Mouse (Mus musculus): Measurements from ENCODE around the gene Popdc2. TPM values are rescaled to one million over a fixed set of nuclear protein-coding genes. Genes with fewer than 3 reads are reported as not detected.
A peak's percentile ranks its signal among the peaks of the same experiment; 100 is the strongest.

The Popdc2 gene
- polyA plus RNA-seq, 1 experiment from 2014 or later: 20.3 TPM

GRCm38 (mm10) chr16:38395060-38395730, 33.2 kb downstream of the Popdc2 start:
- Histone ChIP-seq H3K9ac (no peak overlapping the region), H3K36me3 (no peaks in the 10 kb centered on the region), H3K4me3 (no peak overlapping the region), H3K27ac (no peak overlapping the region), H3K4me2 (no peak overlapping the region), H3K9me3 (replicated peaks) (no peaks in the 10 kb centered on the region), H3K4me1 (peaks cover 29% of the 10 kb centered on the region), H3K27me3 (replicated peaks) (no peaks in the 10 kb centered on the region)
- WGBS (ENCODE audit: insufficient replicate concordance): 36% methylated on average over 6 of the region's 6 CpGs
- ATAC-seq: no peak

DNA sequence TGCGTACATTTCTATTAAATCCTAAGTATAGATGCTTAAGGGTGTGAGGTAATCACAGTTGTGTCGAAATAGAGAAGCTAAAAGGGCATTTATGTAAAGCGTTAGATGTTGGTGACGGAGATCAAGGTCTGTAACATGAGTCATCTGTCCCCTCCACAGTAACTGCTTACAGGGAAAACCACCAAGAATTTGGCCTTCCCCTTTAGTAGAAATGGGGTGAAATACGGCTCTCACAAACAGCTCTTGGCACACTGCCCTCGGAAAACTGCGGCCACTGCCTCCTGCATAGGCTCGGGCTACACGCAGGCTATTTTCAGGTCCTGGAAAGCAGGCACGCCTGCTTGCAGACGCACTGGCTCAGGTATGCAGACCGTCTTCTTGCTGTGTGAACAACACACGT, 34.1 kb downstream of the Popdc2 start:
- Histone ChIP-seq H3K9ac (no peak overlapping the region), H3K4me3 (no peak overlapping the region), H3K9me3 (replicated peaks) (no peaks in the 10 kb centered on the region), H3K4me2 (no peak overlapping the region), H3K36me3 (no peaks in the 10 kb centered on the region), H3K4me1 (peaks cover 38% of the 10 kb centered on the region), H3K27me3 (replicated peaks) (peaks cover 8% of the 10 kb centered on the region; the same call in 1 of the 2 replicates), H3K27ac (no peak overlapping the region)
- 52% methylated on average over 13 of the region's 13 CpGs for WGBS (ENCODE audit: insufficient replicate concordance)
- ATAC-seq: no peak

- Histone ChIP-seq H3K9ac (no peak overlapping the region), H3K36me3 (no peaks in the 10 kb centered on the region), H3K27ac (no peak overlapping the region), H3K4me2 (no peak overlapping the region), H3K4me1 (peaks cover 43% of the 10 kb centered on the region), H3K4me3 (no peak overlapping the region), H3K9me3 (replicated peaks) (no peaks in the 10 kb centered on the region), H3K27me3 (replicated peaks) (peaks cover 8% of the 10 kb centered on the region; the same call in 1 of the 2 replicates)
- 77% methylated on average over 6 of the region's 6 CpGs for WGBS (ENCODE audit: insufficient replicate concordance)
- ATAC-seq: no peak
These were observed 36.3 kb downstream of the Popdc2 start for GRCm38 (mm10) chr16:38398266-38398665.

GRCm38 (mm10) chr16:38399076-38399475, 37.1 kb downstream of the Popdc2 start:
- ATAC-seq: peak; percentile 27; the same call in 1 of the 2 replicates
- H3K4me3 ChIP-seq: no peak overlapping the region
- no peaks in the 10 kb centered on the region for H3K9me3 ChIP-seq (replicated peaks)
- H3K9ac ChIP-seq: no peak overlapping the region
- 37% methylated on average over 3 of the region's 3 CpGs for WGBS (ENCODE audit: insufficient replicate concordance)
- H3K27ac ChIP-seq: peak overlapping the region; percentile 57
- no peaks in the 10 kb centered on the region for H3K36me3 ChIP-seq
- H3K4me2 ChIP-seq: peak overlapping the region; percentile 57
- peaks cover 12% of the 10 kb centered on the region; the same call in 1 of the 2 replicates for H3K27me3 ChIP-seq (replicated peaks)
- H3K4me1 ChIP-seq: peaks cover 44% of the 10 kb centered on the region

GRCm38 (mm10) chr16:38399531-38400231, 37.7 kb downstream of the Popdc2 start:
- Histone ChIP-seq H3K4me3 (peak overlapping the region; percentile 17; the same call in 1 of the 2 replicates), H3K27ac (peak overlapping the region; percentile 67), H3K27me3 (replicated peaks) (peaks cover 12% of the 10 kb centered on the region; the same call in 1 of the 2 replicates), H3K4me2 (peak overlapping the region; percentile 57), H3K4me1 (peaks cover 40% of the 10 kb centered on the region), H3K9ac (peak overlapping the region; percentile 48), H3K36me3 (no peaks in the 10 kb centered on the region), H3K9me3 (replicated peaks) (no peaks in the 10 kb centered on the region)
- WGBS (ENCODE audit: insufficient replicate concordance): 12% methylated on average over 17 of the region's 17 CpGs
- ATAC-seq: peak; percentile 80

- H3K4me3 ChIP-seq: no peak overlapping the region
These were observed 38.4 kb downstream of the Popdc2 start for GRCm38 (mm10) chr16:38400311-38400960.

DNA sequence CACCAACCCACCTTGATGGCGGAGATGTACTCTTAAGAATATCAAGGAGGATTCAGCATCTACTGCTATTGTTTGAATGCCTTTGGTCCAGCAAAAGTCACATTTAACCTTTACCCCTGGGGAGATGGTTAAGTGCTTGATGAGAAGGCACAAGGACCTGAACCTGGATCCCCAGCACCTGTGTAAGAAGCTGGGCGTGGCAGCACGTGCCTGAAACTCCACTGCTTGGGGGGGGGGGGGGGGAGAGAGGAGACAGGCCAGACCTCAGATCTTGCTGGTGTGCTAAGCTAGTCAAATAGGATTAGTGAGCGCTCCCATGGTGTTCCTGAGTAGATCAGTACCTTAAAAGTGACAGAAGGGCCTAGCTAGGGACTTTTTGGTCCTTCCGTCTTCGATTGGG, 39.5 kb downstream of the Popdc2 start:
- Histone ChIP-seq H3K4me3 (no peak overlapping the region), H3K27me3 (replicated peaks) (peaks cover 12% of the 10 kb centered on the region; the same call in 1 of the 2 replicates), H3K9me3 (replicated peaks) (no peaks in the 10 kb centered on the region), H3K4me1 (peaks cover 39% of the 10 kb centered on the region), H3K4me2 (no peak overlapping the region), H3K27ac (no peak overlapping the region), H3K36me3 (no peaks in the 10 kb centered on the region), H3K9ac (no peak overlapping the region)
- WGBS (ENCODE audit: insufficient replicate concordance): 73% methylated on average over 6 of the region's 6 CpGs
- ATAC-seq: no peak

More at GRCm38 (mm10) chr16:38400311-38400960, 38.4 kb downstream of the Popdc2 start:
- ATAC-seq: peak; percentile 14; the same call in 1 of the 2 replicates
- Histone ChIP-seq H3K27ac (no peak overlapping the region), H3K36me3 (no peaks in the 10 kb centered on the region), H3K4me2 (peak overlapping the region; percentile 57), H3K4me1 (peaks cover 40% of the 10 kb centered on the region), H3K9me3 (replicated peaks) (no peaks in the 10 kb centered on the region), H3K27me3 (replicated peaks) (peaks cover 12% of the 10 kb centered on the region; the same call in 1 of the 2 replicates), H3K9ac (no peak overlapping the region)
- WGBS (ENCODE audit: insufficient replicate concordance): 73% methylated on average over 9 of the region's 9 CpGs

DNA sequence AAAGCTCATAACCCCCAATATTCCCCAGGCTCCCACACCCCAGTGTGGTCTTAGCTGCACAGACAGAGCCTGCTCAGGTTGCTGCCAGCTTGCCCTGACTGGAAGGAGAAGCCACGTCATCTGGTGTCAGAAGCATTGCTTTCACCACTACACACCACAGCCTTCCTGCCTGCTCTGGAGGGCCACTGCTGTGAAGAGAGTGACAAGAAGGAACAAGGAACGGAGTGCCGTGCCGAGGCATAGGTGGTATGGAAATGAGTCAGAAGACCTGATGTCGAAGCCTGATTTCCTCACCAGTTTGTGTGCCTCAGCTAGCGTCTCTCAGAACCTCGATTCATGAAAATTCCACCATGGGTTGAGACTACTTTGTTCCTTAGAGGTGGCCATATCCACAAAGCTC, 41.6 kb downstream of the Popdc2 start:
- Histone ChIP-seq H3K4me2 (no peak overlapping the region), H3K27me3 (replicated peaks) (peaks cover 12% of the 10 kb centered on the region; the same call in 1 of the 2 replicates), H3K36me3 (no peaks in the 10 kb centered on the region), H3K9me3 (replicated peaks) (no peaks in the 10 kb centered on the region), H3K4me3 (no peak overlapping the region), H3K4me1 (peaks cover 49% of the 10 kb centered on the region), H3K9ac (no peak overlapping the region), H3K27ac (no peak overlapping the region)
- ATAC-seq: no peak
- 33% methylated on average over 7 of the region's 7 CpGs for WGBS (ENCODE audit: insufficient replicate concordance)

- no peak overlapping the region for H3K4me2 ChIP-seq
- no peak overlapping the region for H3K4me3 ChIP-seq
- peaks cover 23% of the 10 kb centered on the region for H3K4me1 ChIP-seq
- H3K36me3 ChIP-seq: no peaks in the 10 kb centered on the region
- 0 out of 2 replicates have a peak, but pooled peaks cover 3% of the 10 kb centered on the region for H3K27me3 ChIP-seq (replicated peaks)
- H3K9ac ChIP-seq: no peak overlapping the region
- ATAC-seq: no peak
- H3K27ac ChIP-seq: no peak overlapping the region
- no peaks in the 10 kb centered on the region for H3K9me3 ChIP-seq (replicated peaks)
- WGBS (ENCODE audit: insufficient replicate concordance): 63% methylated on average over 5 of the region's 5 CpGs
These were observed 44.3 kb downstream of the Popdc2 start for GRCm38 (mm10) chr16:38406293-38406692.

DNA sequence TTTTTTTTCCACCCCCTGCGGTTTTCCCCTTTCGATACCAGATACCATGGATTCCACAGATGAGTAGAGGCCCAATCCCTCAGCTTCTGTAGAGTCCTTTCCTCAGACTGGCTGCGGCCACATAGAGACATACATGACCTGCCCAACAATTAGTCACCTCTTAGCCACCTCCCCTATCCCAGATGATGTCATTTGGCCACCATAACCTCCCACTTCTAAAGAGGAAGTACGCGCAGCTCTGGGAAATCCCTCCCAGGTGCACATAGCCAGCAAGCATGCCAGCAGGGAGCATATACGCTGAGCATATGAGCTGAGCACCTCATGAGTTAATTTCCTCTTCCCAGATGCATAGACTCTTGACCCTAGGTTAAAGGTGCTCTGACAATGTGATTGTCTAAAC, 44.7 kb downstream of the Popdc2 start:
- H3K27me3 ChIP-seq (replicated peaks): 0 out of 2 replicates have a peak, but pooled peaks cover 3% of the 10 kb centered on the region
- 68% methylated on average over 6 of the region's 6 CpGs for WGBS (ENCODE audit: insufficient replicate concordance)
- H3K27ac ChIP-seq: no peak overlapping the region
- no peak overlapping the region for H3K4me2 ChIP-seq
- no peak overlapping the region for H3K4me3 ChIP-seq
- H3K9me3 ChIP-seq (replicated peaks): no peaks in the 10 kb centered on the region
- H3K36me3 ChIP-seq: no peaks in the 10 kb centered on the region
- peak; percentile 61 for ATAC-seq
- peaks cover 19% of the 10 kb centered on the region for H3K4me1 ChIP-seq
- H3K9ac ChIP-seq: no peak overlapping the region

DNA sequence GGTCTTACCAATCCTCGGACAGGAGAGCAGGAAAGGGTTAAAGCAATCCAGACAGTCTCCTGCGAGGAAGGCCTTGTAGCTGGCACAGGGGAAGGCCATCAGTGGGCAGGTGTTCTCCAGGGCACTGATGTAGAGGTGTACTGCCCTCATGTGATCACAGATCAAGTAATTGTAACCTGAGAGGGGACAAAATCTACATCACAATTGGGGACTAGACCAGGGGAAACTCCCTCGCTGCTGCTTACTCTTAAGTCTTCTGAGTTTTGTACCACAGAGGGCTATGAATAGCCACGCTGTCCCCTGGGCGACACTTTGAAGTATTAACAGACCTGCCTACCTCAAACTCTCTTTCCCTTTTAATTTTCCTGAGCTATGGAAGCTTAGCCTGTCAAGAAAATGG, 45.6 kb downstream of the Popdc2 start:
- Histone ChIP-seq H3K9ac (no peak overlapping the region), H3K9me3 (replicated peaks) (no peaks in the 10 kb centered on the region), H3K27me3 (replicated peaks) (0 out of 2 replicates have a peak, but pooled peaks cover 3% of the 10 kb centered on the region), H3K4me2 (no peak overlapping the region), H3K4me3 (no peak overlapping the region), H3K4me1 (peaks cover 19% of the 10 kb centered on the region), H3K27ac (no peak overlapping the region), H3K36me3 (no peaks in the 10 kb centered on the region)
- no peak for ATAC-seq
- 60% methylated on average over 5 of the region's 5 CpGs for WGBS (ENCODE audit: insufficient replicate concordance)

GRCm38 (mm10) chr16:38408416-38408815, 46.4 kb downstream of the Popdc2 start:
- Histone ChIP-seq H3K4me2 (no peak overlapping the region), H3K9ac (no peak overlapping the region), H3K36me3 (no peaks in the 10 kb centered on the region), H3K27ac (no peak overlapping the region), H3K9me3 (replicated peaks) (no peaks in the 10 kb centered on the region), H3K4me3 (no peak overlapping the region), H3K4me1 (peaks cover 19% of the 10 kb centered on the region), H3K27me3 (replicated peaks) (0 out of 2 replicates have a peak, but pooled peaks cover 3% of the 10 kb centered on the region)
- ATAC-seq: no peak
- 92% methylated on average over 7 of the region's 8 CpGs for WGBS (ENCODE audit: insufficient replicate concordance)
